Mouse (Mus musculus): ENCODE data around the gene Atg9a. TPM values are rescaled to one million over a fixed set of nuclear protein-coding genes. Genes with fewer than 3 reads are reported as not detected.
A peak's percentile ranks its signal among the peaks of the same experiment; 100 is the strongest.

Atg9a gene
- polyA plus RNA-seq, 1 experiment, result 39.2 TPM

GRCm38 (mm10) chr1:75148727-75149126 lies 43.3 kb downstream of the Atg9a start:
- TF ChIP-seq POLR2A (IDR thresholded peaks at IDR 0.05; ENCODE audit: borderline replicate concordance, control insufficient read depth, low read depth, low read length) (no peak), CTCF (IDR thresholded peaks at IDR 0.05; ENCODE audit: control insufficient read depth, insufficient read depth, low read length) (no peak)
- H3K27ac ChIP-seq (ENCODE audit: control insufficient read depth, insufficient read depth, low read depth, low read length, poor library complexity), result no peak overlapping the region
- H3K4me1 ChIP-seq (ENCODE audit: control insufficient read depth, insufficient read depth, low read length), result peaks cover 1% of the 10 kb centered on the region; the same call in 1 of the 2 replicates
- no peak overlapping the region for H3K4me3 ChIP-seq (replicated peaks; ENCODE audit: control insufficient read depth, low read depth, low read length)
- 88% methylated on average over 4 of the region's 4 CpGs for WGBS

GRCm38 (mm10) chr1:75147411-75148135 lies 44.4 kb downstream of the Atg9a start:
- Histone ChIP-seq H3K4me3 (replicated peaks; ENCODE audit: control insufficient read depth, low read depth, low read length) (no peak overlapping the region), H3K4me1 (ENCODE audit: control insufficient read depth, insufficient read depth, low read length) (peaks cover 2% of the 10 kb centered on the region; the same call in 1 of the 2 replicates), H3K27ac (ENCODE audit: control insufficient read depth, insufficient read depth, low read depth, low read length, poor library complexity) (no peak overlapping the region)
- TF ChIP-seq POLR2A (IDR thresholded peaks at IDR 0.05; ENCODE audit: borderline replicate concordance, control insufficient read depth, low read depth, low read length) (no peak), CTCF (IDR thresholded peaks at IDR 0.05; ENCODE audit: control insufficient read depth, insufficient read depth, low read length) (no peak)
- WGBS, result 87% methylated on average over 7 of the region's 7 CpGs

DNA sequence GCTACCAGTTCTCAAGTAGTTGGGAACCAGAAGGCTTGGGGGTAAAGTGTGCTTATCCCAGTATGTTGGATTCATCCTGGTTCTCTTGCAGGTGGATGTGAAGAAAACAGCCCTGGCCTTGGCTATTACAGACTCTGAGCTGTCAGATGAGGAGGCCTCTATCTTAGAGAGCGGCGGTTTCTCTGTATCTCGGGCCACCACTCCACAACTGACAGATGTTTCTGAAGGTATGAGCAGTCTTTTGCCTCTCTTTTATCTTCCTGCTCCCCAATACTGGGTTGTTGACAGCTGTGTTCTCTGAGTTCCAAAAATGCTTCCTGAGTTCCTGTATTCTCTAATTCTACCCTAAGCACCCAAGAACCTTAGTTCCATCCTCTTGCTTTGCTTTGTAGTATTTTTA lies 46.4 kb downstream of the Atg9a start:
- Histone ChIP-seq H3K4me1 (ENCODE audit: control insufficient read depth, insufficient read depth, low read length) (peaks cover 2% of the 10 kb centered on the region; the same call in 1 of the 2 replicates), H3K4me3 (replicated peaks; ENCODE audit: control insufficient read depth, low read depth, low read length) (no peak overlapping the region), H3K27ac (ENCODE audit: control insufficient read depth, insufficient read depth, low read depth, low read length, poor library complexity) (no peak overlapping the region)
- WGBS, result 72% methylated on average over 3 of the region's 3 CpGs
- TF ChIP-seq CTCF (IDR thresholded peaks at IDR 0.05; ENCODE audit: control insufficient read depth, insufficient read depth, low read length), result no peak

DNA sequence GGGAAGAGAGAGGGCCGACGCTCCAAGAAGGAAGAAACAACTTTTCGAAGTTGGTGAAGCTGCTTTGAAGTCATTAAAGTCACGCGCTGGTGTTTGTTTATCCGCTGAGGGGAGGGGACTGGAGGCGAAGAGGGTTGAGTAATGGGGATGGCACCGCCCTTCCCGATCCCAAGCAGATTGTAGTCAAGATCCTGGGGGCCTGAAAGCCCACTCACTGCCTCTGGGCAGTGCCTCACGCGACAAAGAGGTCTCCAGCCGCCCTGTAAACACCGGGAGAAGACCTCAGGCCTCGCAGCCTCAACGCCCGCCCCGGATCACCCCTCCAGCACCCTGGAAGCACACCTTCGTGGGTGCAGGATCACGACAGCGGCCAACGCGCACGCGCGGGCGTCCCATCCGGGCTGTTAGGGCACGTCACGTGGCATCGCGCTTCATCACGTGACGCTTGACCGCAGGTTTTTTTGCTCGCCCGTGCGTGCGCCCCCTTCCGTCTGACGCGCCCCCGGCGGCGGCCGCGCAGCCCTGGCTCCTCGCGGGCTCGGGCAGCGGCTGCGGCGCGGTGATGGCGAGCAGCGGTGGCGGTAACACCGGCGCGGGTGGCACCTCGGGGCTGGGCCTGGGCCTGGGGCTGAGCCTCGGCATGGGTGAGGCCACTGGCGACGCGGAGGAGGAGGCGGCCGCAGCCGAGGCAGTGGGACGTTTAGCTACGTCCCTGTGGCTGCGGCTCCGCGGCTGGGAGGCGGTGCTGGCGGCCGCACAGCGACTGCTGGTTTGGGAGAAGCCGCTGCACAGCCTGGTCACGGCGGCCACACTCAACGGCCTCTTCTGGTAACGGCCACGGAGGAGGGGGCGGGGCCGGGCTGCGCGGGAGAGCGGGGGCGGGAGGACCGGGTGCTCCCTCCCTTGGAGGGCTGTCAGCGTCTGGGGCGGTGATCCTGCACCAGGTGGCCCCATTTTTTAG lies 49.4 kb downstream of the Atg9a start, which contains the start of the genes Cnppd1 and Retreg2:
TSS of gene Cnppd1 (minus strand) at position 411 of the 961 bp plus-strand sequence.
TSS of gene Retreg2 (plus strand) at position 478 of the 961 bp plus-strand sequence.
- peaks cover 2% of the 10 kb centered on the region; the same call in 1 of the 2 replicates for H3K4me1 ChIP-seq (ENCODE audit: control insufficient read depth, insufficient read depth, low read length)
- H3K4me3 ChIP-seq (replicated peaks; ENCODE audit: control insufficient read depth, low read depth, low read length), result peak within 1 kb of the TSS; percentile 78
- under 1% methylated on average over 86 of the region's 91 CpGs for WGBS
- TF ChIP-seq POLR2A (IDR thresholded peaks at IDR 0.05; ENCODE audit: borderline replicate concordance, control insufficient read depth, low read depth, low read length), result peak; percentile 93
- peak; percentile 67 for TF ChIP-seq CTCF (IDR thresholded peaks at IDR 0.05; ENCODE audit: control insufficient read depth, insufficient read depth, low read length)
- H3K27ac ChIP-seq (ENCODE audit: control insufficient read depth, insufficient read depth, low read depth, low read length, poor library complexity), result peak within 1 kb of the TSS; percentile 92

DNA sequence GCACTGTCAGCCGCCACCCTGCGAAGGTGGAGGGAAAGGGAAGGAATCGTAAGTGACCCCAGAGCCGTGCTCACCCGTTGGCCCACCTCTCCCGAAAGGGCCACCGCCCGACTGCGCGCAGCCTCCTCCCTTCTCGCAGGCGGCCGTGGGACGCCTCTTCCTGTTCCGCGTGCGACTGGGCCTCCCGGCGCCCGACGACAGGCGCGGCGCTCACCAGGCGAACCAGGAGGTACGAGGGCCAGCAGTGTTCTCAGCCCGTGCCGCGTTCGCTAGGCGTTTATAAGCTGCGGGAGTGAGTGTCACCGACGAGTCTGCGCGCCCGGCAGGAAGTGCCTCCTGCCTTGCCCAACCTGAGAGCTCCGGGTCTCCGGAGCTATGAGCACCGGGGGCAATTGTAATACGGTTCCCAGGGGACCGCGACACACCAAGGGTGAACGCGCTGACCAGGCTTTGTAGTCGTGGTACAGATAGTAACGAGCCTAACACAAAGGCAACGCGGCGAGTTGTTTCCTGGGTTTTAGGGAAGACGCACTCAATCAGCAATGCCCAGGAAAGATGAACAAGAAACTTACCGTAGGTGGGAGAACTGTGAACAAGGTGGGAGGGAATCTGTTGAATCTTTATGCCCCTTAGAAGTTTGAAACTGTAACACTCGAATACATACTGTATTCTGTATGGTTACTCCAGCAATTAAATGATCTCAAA lies 50.4 kb downstream of the Atg9a start:
- H3K4me1 ChIP-seq (ENCODE audit: control insufficient read depth, insufficient read depth, low read length), result peaks cover 2% of the 10 kb centered on the region; the same call in 1 of the 2 replicates

DNA sequence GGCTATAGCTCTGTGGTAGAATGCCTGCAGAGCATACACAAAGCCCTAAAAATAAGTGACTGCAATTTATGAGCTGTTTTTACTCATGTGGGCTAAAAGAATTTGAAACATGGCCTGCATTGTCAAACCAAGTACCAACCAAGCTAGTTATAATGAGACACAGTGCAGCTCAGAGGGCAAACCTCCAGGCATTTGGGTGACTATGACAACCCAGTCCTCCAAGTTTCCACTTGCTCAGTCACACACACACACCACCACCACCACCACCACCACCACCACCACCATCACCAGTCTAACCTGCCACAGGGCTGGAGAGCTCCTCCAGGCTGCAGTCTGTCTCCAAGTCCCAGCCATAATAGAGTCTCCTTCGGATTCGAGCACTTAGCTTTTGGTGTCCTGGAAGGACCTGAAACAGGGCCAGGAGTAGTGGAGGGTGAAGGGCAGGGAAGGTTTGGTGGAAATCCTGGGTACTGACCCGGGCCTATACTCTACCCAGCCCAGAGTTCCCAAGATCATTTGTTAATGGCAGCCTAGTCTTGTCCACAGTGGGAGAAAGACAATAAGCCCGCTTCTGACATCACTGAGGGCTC lies 51.3 kb downstream of the Atg9a start:
- Histone ChIP-seq H3K4me1 (ENCODE audit: control insufficient read depth, insufficient read depth, low read length) (peaks cover 2% of the 10 kb centered on the region; the same call in 1 of the 2 replicates), H3K4me3 (replicated peaks; ENCODE audit: control insufficient read depth, low read depth, low read length) (peak overlapping the region; percentile 78), H3K27ac (ENCODE audit: control insufficient read depth, insufficient read depth, low read depth, low read length, poor library complexity) (peak overlapping the region; percentile 92)
- WGBS, result 35% methylated on average over 4 of the region's 4 CpGs
- TF ChIP-seq CTCF (IDR thresholded peaks at IDR 0.05; ENCODE audit: control insufficient read depth, insufficient read depth, low read length), result no peak
- no peak for TF ChIP-seq POLR2A (IDR thresholded peaks at IDR 0.05; ENCODE audit: borderline replicate concordance, control insufficient read depth, low read depth, low read length)

More for the DNA sequence above, 50.4 kb downstream of the Atg9a start:
- Histone ChIP-seq H3K4me3 (replicated peaks; ENCODE audit: control insufficient read depth, low read depth, low read length) (peak overlapping the region; percentile 78), H3K27ac (ENCODE audit: control insufficient read depth, insufficient read depth, low read depth, low read length, poor library complexity) (peak overlapping the region; percentile 92)
- under 1% methylated on average over 53 of the region's 53 CpGs for WGBS
- TF ChIP-seq POLR2A (IDR thresholded peaks at IDR 0.05; ENCODE audit: borderline replicate concordance, control insufficient read depth, low read depth, low read length) (peak; percentile 98), CTCF (IDR thresholded peaks at IDR 0.05; ENCODE audit: control insufficient read depth, insufficient read depth, low read length) (no peak)

GRCm38 (mm10) chr1:75138448-75138847 lies 53.5 kb downstream of the Atg9a start:
- no peak overlapping the region for H3K4me3 ChIP-seq (replicated peaks; ENCODE audit: control insufficient read depth, low read depth, low read length)
- WGBS, result 83% methylated on average over 2 of the region's 2 CpGs
- TF ChIP-seq POLR2A (IDR thresholded peaks at IDR 0.05; ENCODE audit: borderline replicate concordance, control insufficient read depth, low read depth, low read length) (no peak), CTCF (IDR thresholded peaks at IDR 0.05; ENCODE audit: control insufficient read depth, insufficient read depth, low read length) (no peak)
- no peak overlapping the region for H3K27ac ChIP-seq (ENCODE audit: control insufficient read depth, insufficient read depth, low read depth, low read length, poor library complexity)
- peaks cover 1% of the 10 kb centered on the region; the same call in 1 of the 2 replicates for H3K4me1 ChIP-seq (ENCODE audit: control insufficient read depth, insufficient read depth, low read length)
